Mouse (Mus musculus) skeletal muscle tissue, adult 2 months (tissue): ENCODE data around the gene Itga9.

Source experiments
- DNase-seq: peaks from one replicate; pipeline ENCODE4 v3.0.0-alpha.2; 2012; ENCODE audit warnings: low read depth, low spot score

Itga9 gene

GRCm38 (mm10) chr9:118722789-118723325 lies 116.4 kb downstream of the Itga9 start:
- no peak for DNase-seq

GRCm38 (mm10) chr9:118725128-118725527 lies 118.6 kb downstream of the Itga9 start:
- DNase-seq = no peak

- no peak for DNase-seq
Measured at GRCm38 (mm10) chr9:118726550-118726949, 120.1 kb downstream of the Itga9 start.

- no peak for DNase-seq
Measured at GRCm38 (mm10) chr9:118728296-118728695, 121.8 kb downstream of the Itga9 start.

- no peak for DNase-seq
Measured at GRCm38 (mm10) chr9:118728987-118729386, 122.5 kb downstream of the Itga9 start.

GRCm38 (mm10) chr9:118730172-118730571 lies 123.7 kb downstream of the Itga9 start:
- no peak for DNase-seq

GRCm38 (mm10) chr9:118730871-118731390 lies 124.4 kb downstream of the Itga9 start:
- DNase-seq = peak; percentile 31

GRCm38 (mm10) chr9:118731650-118732049 lies 125.2 kb downstream of the Itga9 start:
- no peak for DNase-seq

GRCm38 (mm10) chr9:118733601-118734000 lies 127.1 kb downstream of the Itga9 start:
- no peak for DNase-seq

- peak; percentile 75 for DNase-seq
Measured at GRCm38 (mm10) chr9:118737124-118737523, 130.6 kb downstream of the Itga9 start.

- DNase-seq = peak; percentile 86
Measured at GRCm38 (mm10) chr9:118737601-118738137, 131.2 kb downstream of the Itga9 start.

GRCm38 (mm10) chr9:118738311-118738710 lies 131.8 kb downstream of the Itga9 start:
- DNase-seq = peak; percentile 66

- DNase-seq = peak; percentile 30
Measured at GRCm38 (mm10) chr9:118739071-118739470, 132.6 kb downstream of the Itga9 start.

GRCm38 (mm10) chr9:118739659-118740058 lies 133.2 kb downstream of the Itga9 start:
- DNase-seq = peak; percentile 36

- DNase-seq = no peak
Measured at GRCm38 (mm10) chr9:118741268-118741667, 134.8 kb downstream of the Itga9 start.

GRCm38 (mm10) chr9:118749335-118749949 lies 143.0 kb downstream of the Itga9 start:
- no peak for DNase-seq

GRCm38 (mm10) chr9:118750828-118751227 lies 144.3 kb downstream of the Itga9 start:
- no peak for DNase-seq

- no peak for DNase-seq
Measured at GRCm38 (mm10) chr9:118752376-118752775, 145.9 kb downstream of the Itga9 start.

- no peak for DNase-seq
Measured at GRCm38 (mm10) chr9:118759462-118759861, 153.0 kb downstream of the Itga9 start.

- DNase-seq = peak; percentile 35
Measured at GRCm38 (mm10) chr9:118761953-118762590, 155.6 kb downstream of the Itga9 start.

GRCm38 (mm10) chr9:118762759-118763158 lies 156.3 kb downstream of the Itga9 start:
- peak; percentile 50 for DNase-seq

- DNase-seq = peak; percentile 42
Measured at GRCm38 (mm10) chr9:118763203-118763602, 156.7 kb downstream of the Itga9 start.

GRCm38 (mm10) chr9:118763646-118764045 lies 157.2 kb downstream of the Itga9 start:
- no peak for DNase-seq
